Mouse (Mus musculus): ENCODE results near the gene Oxct2a. TPM values are rescaled to one million over a fixed set of nuclear protein-coding genes. Genes with fewer than 3 reads are reported as not detected.
"Not testable (repeated sequence)": the region's sequence is repeated elsewhere in the genome, so short reads cannot be mapped to it uniquely, and the experiment has no call there.

Oxct2a gene
- total and polyA plus RNA-seq, 3 experiments, result 0.08 TPM; not detected in 2

- H3K4me3 ChIP-seq (replicated peaks in 1 of 3; ENCODE audit: low read depth in 2 of 3, low read length in 2 of 3, poor library complexity in 1 of 3), result no peak overlapping the region
- peaks cover 14% of the 10 kb centered on the region for H3K27me3 ChIP-seq (replicated peaks)
- no peak overlapping the region for H3K4me2 ChIP-seq (ENCODE audit: insufficient read depth, low read depth, poor library complexity, severe bottlenecking)
- no peak overlapping the region for H3K27ac ChIP-seq (ENCODE audit: insufficient read depth, low read depth)
- in situ Hi-C loops (cut with MboI; ENCODE audit: low pct_ligation_motif_present, low pct_unique_long_range_greater_than_20kb, low sequenced_read_pairs) (no loop called here), dilution Hi-C loops (cut with MboI; ENCODE audit: extremely low pct_ligation_motif_present, extremely low pct_unique_long_range_greater_than_20kb, low sequenced_read_pairs) (no loop called here)
- H3K36me3 ChIP-seq (replicated peaks in 1 of 2; ENCODE audit: control insufficient read depth in 1 of 2, insufficient read depth in 1 of 2, low read length in 1 of 2), result no peaks in the 10 kb centered on the region
- peaks cover 4% of the 10 kb centered on the region for H3K9me3 ChIP-seq (replicated peaks; ENCODE audit: low read length)
- H3K79me2 ChIP-seq (replicated peaks; ENCODE audit: control insufficient read depth, extremely low read depth, insufficient read depth, poor library complexity, severe bottlenecking), result no peaks in the 10 kb centered on the region
- H3K9ac ChIP-seq (ENCODE audit: insufficient read depth, low read depth), result no peak overlapping the region
- TF ChIP-seq CHD1 (IDR thresholded peaks at IDR 0.05; ENCODE audit: low read depth, low read length), result no peak
- TF ChIP-seq MEF2A (IDR thresholded peaks at IDR 0.05; ENCODE audit: borderline replicate concordance, low read depth, low read length), result no peak
- TF ChIP-seq ZMIZ1 (IDR thresholded peaks at IDR 0.05; ENCODE audit: low read depth, low read length), result no peak
- no peak for TF ChIP-seq ZKSCAN1 (IDR thresholded peaks at IDR 0.05; ENCODE audit: borderline replicate concordance, low read depth, low read length)
- TF ChIP-seq POLR2A (IDR thresholded peaks at IDR 0.05; ENCODE audit: low read depth, low read length), result no peak
- TF ChIP-seq EP300 (IDR thresholded peaks at IDR 0.05; ENCODE audit: low read length), result no peak
- no peak for DNase-seq (ENCODE audit: extremely low read depth)
- H3K4me1 ChIP-seq (ENCODE audit: control insufficient read depth in 1 of 2, insufficient read depth in 2 of 2), result peaks cover 19 to 39% of the 10 kb centered on the region in 2 experiments
Observed at GRCm38 (mm10) chr4:123337693-123338092, 14.3 kb upstream of the Oxct2a start.

DNA sequence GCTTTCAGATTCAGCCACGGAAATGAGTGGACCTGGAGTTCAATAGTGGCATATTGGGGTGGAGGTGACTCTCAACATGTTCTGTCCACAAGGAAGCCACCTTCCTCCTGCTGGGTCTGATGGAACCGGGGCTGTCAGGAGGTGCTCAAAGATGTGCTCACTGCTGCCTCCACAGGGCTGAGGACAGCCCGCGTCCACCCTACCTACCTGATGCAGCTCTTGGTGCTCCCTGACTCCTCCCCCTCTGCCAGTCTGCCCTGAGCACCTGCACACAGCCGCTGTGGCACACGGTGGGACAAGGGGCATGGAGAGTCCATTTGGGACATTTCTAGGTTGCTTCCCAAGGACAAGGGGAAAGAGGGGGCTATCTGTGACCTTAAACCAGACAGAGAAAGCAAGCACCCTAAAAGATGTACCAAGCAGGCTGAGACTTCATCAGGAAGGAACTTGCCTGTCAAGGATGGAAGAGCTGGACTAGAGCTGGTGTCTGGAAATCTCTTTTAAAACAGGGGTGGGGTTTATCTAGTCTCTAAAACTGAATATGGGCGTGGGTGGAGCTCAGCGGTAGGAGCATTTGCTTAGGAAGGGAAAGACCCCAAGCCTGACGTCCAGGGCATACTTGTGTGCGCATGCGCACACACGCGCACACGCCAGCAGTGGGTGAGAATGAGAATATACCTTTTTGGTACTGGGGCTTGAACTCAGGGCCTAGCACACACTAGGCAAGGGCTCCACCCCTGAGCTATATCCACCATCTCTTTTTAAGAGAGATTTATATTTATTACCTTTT lies 12.6 kb upstream of the Oxct2a start:
- H3K4me3 ChIP-seq (replicated peaks in 1 of 3; ENCODE audit: low read depth in 2 of 3, low read length in 2 of 3, poor library complexity in 1 of 3), result no peak overlapping the region
- peaks cover 0 to 2% of the 10 kb centered on the region in 2 experiments for H3K36me3 ChIP-seq (replicated peaks in 1 of 2; ENCODE audit: control insufficient read depth in 1 of 2, insufficient read depth in 1 of 2, low read length in 1 of 2)
- H3K4me1 ChIP-seq (ENCODE audit: control insufficient read depth in 1 of 2, insufficient read depth in 2 of 2), result peaks cover 8 to 26% of the 10 kb centered on the region in 2 experiments
- no peak for DNase-seq (ENCODE audit: extremely low read depth)
- no peak overlapping the region for H3K9ac ChIP-seq (ENCODE audit: insufficient read depth, low read depth)
- TF ChIP-seq KAT2A (IDR thresholded peaks at IDR 0.05; ENCODE audit: insufficient replicate concordance, low read length), result no peak
- no peak for TF ChIP-seq MAX (IDR thresholded peaks at IDR 0.05; ENCODE audit: low read length)
- no peak for TF ChIP-seq JUN (IDR thresholded peaks at IDR 0.05; ENCODE audit: insufficient read depth, low read depth, low read length)
- no peak for TF ChIP-seq UBTF (IDR thresholded peaks at IDR 0.05; ENCODE audit: low read depth, low read length)
- TF ChIP-seq PAX5 (IDR thresholded peaks at IDR 0.05; ENCODE audit: low read length), result no peak
- no peak for TF ChIP-seq BHLHE40 (IDR thresholded peaks at IDR 0.05; ENCODE audit: low read depth, low read length)
- no peak for TF ChIP-seq ZNF384 (IDR thresholded peaks at IDR 0.05; ENCODE audit: low read depth, low read length)
- TF ChIP-seq ZMIZ1 (IDR thresholded peaks at IDR 0.05; ENCODE audit: low read depth, low read length), result no peak
- TF ChIP-seq CTCF (conservative IDR thresholded peaks at IDR 0.05 in 1 of 2, IDR thresholded peaks at IDR 0.05 in 1 of 2; ENCODE audit: low read depth in 2 of 2, low read length in 2 of 2), result no peak
- no peak for TF ChIP-seq TCF12 (IDR thresholded peaks at IDR 0.05; ENCODE audit: low read depth, low read length)
- TF ChIP-seq IRF4 (IDR thresholded peaks at IDR 0.05; ENCODE audit: low read depth, low read length), result no peak
- H3K27ac ChIP-seq (ENCODE audit: insufficient read depth, low read depth), result no peak overlapping the region
- H3K79me2 ChIP-seq (replicated peaks; ENCODE audit: control insufficient read depth, extremely low read depth, insufficient read depth, poor library complexity, severe bottlenecking), result no peaks in the 10 kb centered on the region
- H3K27me3 ChIP-seq (replicated peaks), result no peaks in the 10 kb centered on the region
- H3K9me3 ChIP-seq (replicated peaks; ENCODE audit: low read length), result peaks cover 8% of the 10 kb centered on the region
- dilution Hi-C loops (cut with MboI; ENCODE audit: extremely low pct_ligation_motif_present, extremely low pct_unique_long_range_greater_than_20kb, low sequenced_read_pairs), result no loop called here
- no peak overlapping the region for H3K4me2 ChIP-seq (ENCODE audit: insufficient read depth, low read depth, poor library complexity, severe bottlenecking)
- in situ Hi-C loops (cut with MboI; ENCODE audit: low pct_ligation_motif_present, low pct_unique_long_range_greater_than_20kb, low sequenced_read_pairs), result no loop called here

DNA sequence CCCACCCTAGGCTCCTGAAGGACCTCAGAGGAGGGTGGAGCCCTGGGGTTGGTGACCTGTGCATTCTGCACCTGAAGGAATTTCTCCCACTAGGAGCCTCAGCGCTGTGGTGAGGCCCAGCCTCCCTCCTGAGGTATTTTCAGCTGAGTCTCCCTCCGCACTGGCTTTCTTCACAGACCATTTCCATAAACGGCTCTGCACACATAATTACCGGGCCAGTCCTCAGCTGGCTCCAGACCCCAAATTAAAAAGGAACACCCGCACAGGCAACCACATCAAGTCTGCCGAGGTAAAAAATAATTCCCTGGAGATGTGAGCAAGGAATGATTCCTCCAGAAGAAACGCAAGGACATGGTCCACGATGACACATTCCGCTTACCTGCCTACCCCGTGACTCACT lies 11.8 kb upstream of the Oxct2a start:
- H3K36me3 ChIP-seq (replicated peaks in 1 of 2; ENCODE audit: control insufficient read depth in 1 of 2, insufficient read depth in 1 of 2, low read length in 1 of 2); in situ Hi-C loops (cut with MboI; ENCODE audit: low pct_ligation_motif_present, low pct_unique_long_range_greater_than_20kb, low sequenced_read_pairs); dilution Hi-C loops (cut with MboI; ENCODE audit: extremely low pct_ligation_motif_present, extremely low pct_unique_long_range_greater_than_20kb, low sequenced_read_pairs); H3K27me3 ChIP-seq (replicated peaks); DNase-seq (ENCODE audit: extremely low read depth); H3K79me2 ChIP-seq (replicated peaks; ENCODE audit: control insufficient read depth, extremely low read depth, insufficient read depth, poor library complexity, severe bottlenecking); H3K4me2 ChIP-seq (ENCODE audit: insufficient read depth, low read depth, poor library complexity, severe bottlenecking); H3K27ac ChIP-seq (ENCODE audit: insufficient read depth, low read depth); H3K9ac ChIP-seq (ENCODE audit: insufficient read depth, low read depth); H3K4me3 ChIP-seq (replicated peaks in 1 of 3; ENCODE audit: low read depth in 2 of 3, low read length in 2 of 3, poor library complexity in 1 of 3); H3K9me3 ChIP-seq (replicated peaks; ENCODE audit: low read length): not testable (repeated sequence)
- peaks cover 3 to 19% of the 10 kb centered on the region in 2 experiments; a peak in 2 of 4 replicates for H3K4me1 ChIP-seq (ENCODE audit: control insufficient read depth in 1 of 2, insufficient read depth in 2 of 2)
